Mouse (Mus musculus) liver, embryonic 11.5 days (tissue): ENCODE data around the gene Ptpn4. TPM values are rescaled to one million over a fixed set of nuclear protein-coding genes. Genes with fewer than 3 reads are reported as not detected.

Source experiments
- ATAC-seq: fragments of 200-750 bp; cut with Nextera tagmentation; replicated peaks from 2 replicates; pipeline ENCODE4 v1.8.0; 2017; ENCODE audit warnings: moderate number of reproducible peaks, mild to moderate bottlenecking, moderate TSS enrichment, moderate library complexity; ENCODE audit not compliant: low FRiP score
- DNase-seq: peaks from one replicate; pipeline ENCODE4 v3.0.0-alpha.2; 2017; ENCODE audit warnings: low spot score
- H3K27ac ChIP-seq: fragments of 300-500 bp; sonication (generic); 2 replicates; pipeline ENCODE4 v1.5.1; 2014; ENCODE audit warnings: mild to moderate bottlenecking, low read depth, low read length, control low read depth
- H3K27me3 ChIP-seq: fragments of 300-500 bp; sonication (generic); replicated peaks from 2 replicates; pipeline ENCODE4 v1.6.1; 2014; ENCODE audit warnings: low read length, mixed read lengths; ENCODE audit not compliant: control insufficient read depth, insufficient read depth
- H3K36me3 ChIP-seq: fragments of 300-500 bp; sonication (generic); 2 replicates; pipeline ENCODE4 v1.6.1; 2014; ENCODE audit warnings: mild to moderate bottlenecking, low read length, moderate library complexity, mixed read lengths; ENCODE audit not compliant: control insufficient read depth, insufficient read depth
- H3K4me1 ChIP-seq: fragments of 300-500 bp; sonication (generic); replicated peaks from 2 replicates; pipeline ENCODE4 v1.6.1; 2014; ENCODE audit warnings: low read length, mixed read lengths; ENCODE audit not compliant: control insufficient read depth, insufficient read depth
- H3K4me2 ChIP-seq: fragments of 300-500 bp; sonication (generic); 2 replicates; pipeline ENCODE4 v1.6.1; 2014; ENCODE audit warnings: mild to moderate bottlenecking, control low read depth, moderate library complexity
- H3K4me3 ChIP-seq: fragments of 300-500 bp; sonication (generic); 2 replicates; pipeline ENCODE4 v1.5.1; 2014; ENCODE audit warnings: low read depth, low read length, control low read depth
- H3K9ac ChIP-seq: fragments of 300-500 bp; sonication (generic); 2 replicates; pipeline ENCODE4 v1.6.1; 2014; ENCODE audit warnings: low read depth, low read length, control low read depth
- H3K9me3 ChIP-seq: fragments of 300-500 bp; sonication (generic); 2 replicates; pipeline ENCODE4 v1.6.1; 2016; ENCODE audit warnings: low read length, inconsistent platforms, mixed read lengths; ENCODE audit not compliant: control insufficient read depth
- WGBS: fragments of 180-500 bp; shearing (Covaris S2); extraction: QIAGEN DNeasy Blood & Tissue Kit; methylation state at CpG from one replicate; pipeline ENCODE4 v1.1.7; 2014; 5-methylcytosine and 5-hydroxymethylcytosine counted together
- polyA plus RNA-seq: library from polyadenylated mRNA; unstranded; fragments of >200 nt; fragmentation: Nextera tagmentation; extraction: Ambion mirVana; gene quantifications from 2 replicates; pipeline ENCODE4 v1.2.1, GENCODE M21; 2014

The Ptpn4 gene
- polyA plus RNA-seq, 1 experiment from 2014 or later = 5.4 TPM

DNA sequence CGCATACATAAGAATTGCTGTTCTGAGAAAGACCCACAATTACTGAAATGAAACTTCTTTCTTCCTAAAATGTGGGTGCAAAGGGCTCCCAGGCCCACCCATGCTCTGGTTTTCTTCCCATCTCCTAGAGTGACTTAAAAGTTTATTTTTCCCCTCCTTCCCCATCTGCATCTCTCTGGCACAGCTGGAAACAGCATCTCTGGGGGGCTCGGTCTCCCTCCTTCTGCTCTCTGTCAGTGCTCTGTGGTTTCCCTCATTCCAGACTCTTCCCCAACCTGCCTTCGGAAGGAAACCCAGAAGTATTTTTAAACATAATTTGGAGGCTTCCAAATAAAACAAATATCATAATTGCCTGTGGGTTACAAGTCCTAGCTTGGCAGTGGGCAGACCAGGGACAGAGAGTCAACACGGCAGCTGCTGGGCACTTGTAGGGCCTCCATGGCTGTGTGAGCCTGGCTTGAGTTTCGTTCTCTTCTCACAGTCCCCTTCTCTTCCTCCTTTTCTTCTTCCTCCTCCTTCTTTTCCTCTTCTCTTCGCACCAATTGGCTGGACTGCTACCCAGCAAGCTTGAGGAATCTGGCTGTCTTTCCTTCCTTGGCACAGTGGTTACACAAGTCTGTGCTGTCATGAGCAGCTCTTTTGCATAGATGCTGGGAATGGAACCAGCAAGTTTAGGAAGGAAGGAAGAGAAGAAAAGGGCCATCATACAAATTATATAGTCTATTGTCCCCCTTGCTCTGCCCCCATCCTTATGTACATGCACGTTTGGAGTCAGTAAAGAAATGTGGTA, 26.3 kb upstream of the Ptpn4 start:
- H3K9me3 ChIP-seq = no peaks in the 10 kb centered on the region
- no peaks in the 10 kb centered on the region for H3K36me3 ChIP-seq
- no peak for ATAC-seq
- H3K4me2 ChIP-seq = no peak overlapping the region
- no peak overlapping the region for H3K4me3 ChIP-seq
- H3K9ac ChIP-seq = no peak overlapping the region
- WGBS = 71% methylated on average over 7 of the region's 7 CpGs
- H3K27ac ChIP-seq = no peak overlapping the region
- no peak for DNase-seq
- H3K27me3 ChIP-seq = no peaks in the 10 kb centered on the region
- H3K4me1 ChIP-seq = no peaks in the 10 kb centered on the region

DNA sequence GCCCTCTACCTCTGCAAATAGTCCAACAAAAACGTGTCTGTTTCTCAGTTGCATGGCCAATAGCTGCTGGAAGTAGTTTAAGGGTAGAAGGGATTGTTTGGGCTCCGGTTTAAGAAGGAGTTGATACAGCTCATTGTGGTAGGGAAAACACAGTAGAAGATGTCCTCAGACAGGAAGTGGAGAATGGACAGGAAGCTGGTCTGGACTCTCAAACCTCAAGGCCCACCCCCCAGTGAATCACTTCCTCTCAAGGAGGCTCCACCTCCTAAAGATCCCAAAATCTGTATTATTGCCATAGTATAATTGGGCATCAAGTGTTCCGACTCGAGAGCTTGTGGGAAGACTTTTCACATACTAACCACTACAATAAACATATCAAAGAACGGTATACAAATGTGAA, 22.2 kb upstream of the Ptpn4 start:
- H3K36me3 ChIP-seq = no peaks in the 10 kb centered on the region
- no peaks in the 10 kb centered on the region for H3K4me1 ChIP-seq
- H3K27ac ChIP-seq = no peak overlapping the region
- no peaks in the 10 kb centered on the region for H3K27me3 ChIP-seq
- DNase-seq (no peak), ATAC-seq (no peak)
- no peak overlapping the region for H3K4me2 ChIP-seq
- H3K4me3 ChIP-seq = no peak overlapping the region
- no peaks in the 10 kb centered on the region for H3K9me3 ChIP-seq
- H3K9ac ChIP-seq = no peak overlapping the region
- whole genome bisulfite sequencing = 68% methylated on average over 5 of the region's 5 CpGs

DNA sequence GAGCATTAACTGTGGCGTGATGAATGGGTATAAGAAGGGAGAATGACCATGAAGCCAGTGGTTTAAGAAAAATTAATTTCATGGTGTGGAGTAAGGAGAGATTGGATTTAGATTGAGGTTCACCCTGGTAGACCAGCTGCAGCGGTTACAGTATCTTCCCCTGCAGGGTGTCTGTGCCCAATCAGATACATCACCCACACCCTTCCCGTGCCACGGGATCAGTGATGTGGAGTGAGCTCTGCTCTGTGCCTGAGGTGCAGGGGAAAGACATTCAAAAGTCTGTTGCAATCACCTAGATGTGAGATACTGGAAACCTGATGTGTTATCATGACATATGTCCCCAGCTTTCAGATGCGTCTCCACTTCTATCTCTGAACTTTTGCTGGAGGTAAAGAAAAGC, 15.6 kb upstream of the Ptpn4 start:
- H3K4me3 ChIP-seq = no peak overlapping the region
- no peaks in the 10 kb centered on the region for H3K9me3 ChIP-seq
- H3K27me3 ChIP-seq = no peaks in the 10 kb centered on the region
- 73% methylated on average over 5 of the region's 5 CpGs for WGBS
- DNase-seq = no peak
- no peaks in the 10 kb centered on the region for H3K4me1 ChIP-seq
- ATAC-seq = no peak
- no peak overlapping the region for H3K9ac ChIP-seq
- no peak overlapping the region for H3K27ac ChIP-seq
- no peaks in the 10 kb centered on the region for H3K36me3 ChIP-seq
- H3K4me2 ChIP-seq = no peak overlapping the region

DNA sequence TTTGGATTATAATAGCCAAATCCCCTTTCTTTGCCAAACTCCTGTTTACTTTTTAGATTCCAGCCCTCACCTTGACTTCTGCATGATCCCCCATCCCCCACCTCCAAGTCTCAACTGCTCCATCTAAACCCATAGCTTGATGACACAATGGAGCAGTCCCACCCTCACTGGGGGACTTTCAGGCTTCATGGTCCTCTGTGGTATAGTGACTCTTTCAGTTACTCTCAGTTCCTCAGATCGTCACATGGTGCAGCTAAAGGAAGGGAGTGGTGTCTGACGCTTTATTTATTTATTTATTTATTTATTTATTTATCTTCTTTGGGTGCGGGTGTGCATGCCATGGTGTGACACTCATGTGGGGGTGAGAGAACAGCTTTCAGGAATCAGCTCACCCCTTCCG, 14.9 kb upstream of the Ptpn4 start:
- ATAC-seq = no peak
- no peak overlapping the region for H3K4me3 ChIP-seq
- no peak overlapping the region for H3K27ac ChIP-seq
- H3K4me1 ChIP-seq = no peaks in the 10 kb centered on the region
- H3K9me3 ChIP-seq = no peaks in the 10 kb centered on the region
- WGBS = 70% methylated on average over 4 of the region's 4 CpGs
- no peak overlapping the region for H3K4me2 ChIP-seq
- H3K9ac ChIP-seq = no peak overlapping the region
- no peak for DNase-seq
- no peaks in the 10 kb centered on the region for H3K27me3 ChIP-seq
- H3K36me3 ChIP-seq = no peaks in the 10 kb centered on the region

DNA sequence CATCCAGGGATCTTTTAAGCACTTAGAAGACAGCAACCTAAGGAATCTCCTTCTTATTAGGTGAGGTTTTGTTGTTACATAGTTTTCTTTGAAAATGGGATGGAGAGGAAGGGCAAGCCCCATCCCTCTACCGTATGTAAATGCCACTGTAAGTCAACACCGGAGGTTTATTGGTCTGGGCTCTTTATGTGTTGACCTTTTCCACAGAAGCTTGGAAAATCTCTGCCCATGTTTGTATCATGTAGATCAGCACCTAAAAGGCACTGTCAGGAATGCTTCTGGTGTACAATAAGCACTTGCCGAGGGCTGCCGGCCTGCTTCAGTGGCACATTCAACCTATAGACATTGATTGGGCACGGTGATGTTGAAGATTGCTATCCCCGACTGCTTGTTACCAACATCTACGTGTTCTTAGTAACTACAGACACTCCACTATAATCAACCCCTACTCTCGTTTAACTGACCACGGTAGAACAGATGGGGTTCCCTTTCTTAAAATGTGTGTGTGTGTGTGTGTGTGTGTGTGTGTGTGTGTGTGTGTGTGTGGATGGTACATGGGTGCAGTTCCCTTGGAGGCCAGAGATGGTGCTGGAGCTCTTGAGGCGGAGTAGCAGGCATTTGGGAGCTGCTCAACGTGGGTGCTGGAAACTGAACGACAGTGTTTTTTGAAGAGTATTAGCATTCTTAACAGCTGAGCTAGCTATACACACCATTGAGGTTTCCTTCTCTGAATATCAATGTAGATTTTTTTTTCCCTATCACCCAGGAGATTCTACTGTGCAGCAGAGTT, 11.9 kb upstream of the Ptpn4 start:
- WGBS = 84% methylated on average over 12 of the region's 12 CpGs
- ATAC-seq (no peak), DNase-seq (no peak)
- H3K27ac ChIP-seq = no peak overlapping the region
- no peak overlapping the region for H3K9ac ChIP-seq
- no peak overlapping the region for H3K4me2 ChIP-seq
- no peaks in the 10 kb centered on the region for H3K36me3 ChIP-seq
- no peak overlapping the region for H3K4me3 ChIP-seq
- no peaks in the 10 kb centered on the region for H3K27me3 ChIP-seq
- no peaks in the 10 kb centered on the region for H3K9me3 ChIP-seq
- H3K4me1 ChIP-seq = no peaks in the 10 kb centered on the region

DNA sequence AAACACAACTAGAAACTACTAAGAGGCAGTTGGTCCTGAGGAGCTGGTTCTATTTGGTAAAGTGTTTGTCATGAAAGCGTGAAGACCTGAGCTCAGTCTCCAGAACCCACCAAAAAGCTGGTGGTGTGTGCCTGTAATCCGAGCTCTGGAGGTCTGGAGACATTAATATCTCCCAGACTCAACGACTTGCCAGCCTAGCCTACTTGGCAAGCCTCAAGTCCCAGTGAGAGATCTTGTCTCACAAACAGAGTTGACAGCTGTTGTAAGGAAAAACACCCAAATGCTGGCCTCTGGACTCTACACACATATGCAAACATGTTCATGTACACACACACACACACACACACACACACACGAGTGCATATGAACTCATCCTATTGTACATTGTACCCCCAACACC, 7.9 kb upstream of the Ptpn4 start:
- WGBS = 71% methylated on average over 4 of the region's 4 CpGs
- Histone ChIP-seq H3K4me3 (no peak overlapping the region), H3K27me3 (no peaks in the 10 kb centered on the region), H3K9me3 (no peaks in the 10 kb centered on the region), H3K4me2 (no peak overlapping the region), H3K9ac (no peak overlapping the region), H3K4me1 (no peaks in the 10 kb centered on the region), H3K36me3 (no peaks in the 10 kb centered on the region), H3K27ac (no peak overlapping the region)
- ATAC-seq = no peak
- no peak for DNase-seq

DNA sequence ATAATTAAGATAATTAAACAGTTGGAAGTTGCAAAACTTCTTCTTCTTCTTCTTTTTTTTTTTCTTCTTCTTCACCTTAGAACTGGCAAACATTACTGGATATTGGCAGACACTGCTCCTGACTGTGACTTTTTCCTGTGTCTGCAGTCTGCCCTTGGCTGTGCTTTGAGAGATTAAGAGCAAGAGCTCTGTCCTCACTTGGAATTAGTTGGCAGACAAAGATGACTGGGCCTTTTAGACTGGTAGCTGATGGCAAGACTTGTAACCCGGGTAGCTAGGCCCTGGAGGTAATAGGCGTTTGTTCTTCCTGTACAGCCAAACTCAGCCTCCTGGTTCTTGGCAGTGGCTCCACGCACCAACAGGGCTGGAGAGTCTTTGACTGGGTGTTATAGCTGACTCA, 5.7 kb upstream of the Ptpn4 start:
- no peaks in the 10 kb centered on the region for H3K27me3 ChIP-seq
- DNase-seq (no peak), ATAC-seq (no peak)
- no peaks in the 10 kb centered on the region for H3K36me3 ChIP-seq
- H3K4me3 ChIP-seq = no peak overlapping the region
- WGBS = 82% methylated on average over 3 of the region's 3 CpGs
- H3K9me3 ChIP-seq = no peaks in the 10 kb centered on the region
- H3K4me2 ChIP-seq = no peak overlapping the region
- no peak overlapping the region for H3K27ac ChIP-seq
- H3K9ac ChIP-seq = no peak overlapping the region
- H3K4me1 ChIP-seq = no peaks in the 10 kb centered on the region

DNA sequence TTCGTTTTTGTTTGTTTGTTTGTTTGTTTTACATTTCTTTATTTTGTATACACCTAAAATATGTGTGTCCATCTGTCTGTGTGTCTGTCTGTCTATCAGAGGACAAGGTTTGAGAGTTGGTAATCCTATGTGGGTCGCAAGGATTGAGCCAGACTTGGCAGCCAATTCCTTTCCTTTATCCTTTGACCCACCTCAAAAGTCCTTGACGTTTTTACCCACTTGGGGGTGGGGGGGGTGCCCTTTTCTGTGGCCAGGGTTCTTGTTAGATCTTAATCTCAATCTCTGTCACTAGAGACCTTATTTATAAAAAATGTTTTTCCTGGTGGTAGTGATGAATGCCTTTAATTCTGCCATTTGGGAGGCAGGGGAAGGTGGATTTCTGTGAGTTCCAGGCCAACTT, 828 bp upstream of the Ptpn4 start:
- Histone ChIP-seq H3K27me3 (no peaks in the 10 kb centered on the region), H3K4me1 (peaks cover 8% of the 10 kb centered on the region), H3K27ac (no peak overlapping the region), H3K9ac (no peak overlapping the region), H3K4me2 (no peak overlapping the region), H3K36me3 (no peaks in the 10 kb centered on the region), H3K9me3 (no peaks in the 10 kb centered on the region), H3K4me3 (no peak overlapping the region)
- DNase-seq = no peak
- ATAC-seq = no peak
- WGBS = 42% methylated on average over 3 of the region's 3 CpGs
